Mouse (Mus musculus) stomach, postnatal 0 days (tissue): ENCODE results near the gene Nfe2l2.

Experiments used
- CTCF ChIP-seq: IDR thresholded peaks from 2 replicates; pipeline ENCODE4 v1.5.1; 2016; ENCODE audit warnings: antibody characterized with exemption, low read depth, mild to moderate bottlenecking, moderate library complexity
- EP300 ChIP-seq: optimal IDR thresholded peaks from 2 replicates; pipeline ENCODE3; 2016; ENCODE audit warnings: antibody characterized with exemption

DNA sequence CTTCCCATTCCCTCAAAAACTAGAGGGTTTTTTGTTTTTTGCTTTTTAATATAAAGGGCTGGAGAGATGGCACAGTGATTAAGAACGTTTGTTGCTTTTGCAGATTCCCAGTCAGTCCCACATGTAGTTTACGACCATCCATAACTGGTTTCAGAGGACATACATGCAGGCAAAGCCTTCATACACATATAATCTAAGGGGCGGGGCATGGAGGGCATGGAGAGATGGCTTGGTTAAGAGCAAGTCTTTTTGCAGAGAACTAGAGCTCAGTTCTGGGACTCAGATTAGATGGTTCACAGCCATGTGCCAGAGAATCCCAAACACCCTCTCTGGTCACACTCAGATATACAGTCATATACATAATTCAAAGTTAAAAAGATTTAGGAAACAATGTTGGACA lies 31.9 kb downstream of the Nfe2l2 start:
- TF ChIP-seq CTCF (no peak), EP300 (no peak)
